Mouse (Mus musculus) brain, embryonic 18.5 days (tissue): ENCODE data around the gene Zfp36l1.
A peak's percentile ranks its signal among the peaks of the same experiment; 100 is the strongest.

Source experiments
- DNase-seq: peaks from one replicate; pipeline ENCODE4 v3.0.0-alpha.2; 2012; ENCODE audit warnings: low read depth, low spot score

Gene Zfp36l1

GRCm38 (mm10) chr12:80112852-80113551 lies at the start of gene Zfp36l1:
Gene Zfp36l1, minus strand, starts transcription at chr12:80113013.
- DNase-seq = peak; percentile 63

GRCm38 (mm10) chr12:80162448-80162847 lies 49.6 kb upstream of the Zfp36l1 start:
- no peak for DNase-seq

- DNase-seq = no peak
Measured at GRCm38 (mm10) chr12:80157675-80158074, 44.9 kb upstream of the Zfp36l1 start.

- DNase-seq = no peak
Measured at GRCm38 (mm10) chr12:80153687-80154326, 41.0 kb upstream of the Zfp36l1 start.

GRCm38 (mm10) chr12:80153078-80153477 lies 40.3 kb upstream of the Zfp36l1 start:
- no peak for DNase-seq

GRCm38 (mm10) chr12:80151821-80152220 lies 39.0 kb upstream of the Zfp36l1 start:
- DNase-seq = no peak

GRCm38 (mm10) chr12:80150624-80151023 lies 37.8 kb upstream of the Zfp36l1 start:
- DNase-seq = no peak

GRCm38 (mm10) chr12:80147563-80148214 lies 34.9 kb upstream of the Zfp36l1 start:
- DNase-seq = no peak

- DNase-seq = peak; percentile 55
Measured at GRCm38 (mm10) chr12:80146227-80147223, 33.7 kb upstream of the Zfp36l1 start.

GRCm38 (mm10) chr12:80145365-80145764 lies 32.6 kb upstream of the Zfp36l1 start:
- DNase-seq = no peak

- DNase-seq = no peak
Measured at GRCm38 (mm10) chr12:80144846-80145245, 32.0 kb upstream of the Zfp36l1 start.

- no peak for DNase-seq
Measured at GRCm38 (mm10) chr12:80141470-80141869, 28.7 kb upstream of the Zfp36l1 start.

- no peak for DNase-seq
Measured at GRCm38 (mm10) chr12:80141011-80141410, 28.2 kb upstream of the Zfp36l1 start.

- DNase-seq = no peak
Measured at GRCm38 (mm10) chr12:80137744-80138143, 24.9 kb upstream of the Zfp36l1 start.

- no peak for DNase-seq
Measured at GRCm38 (mm10) chr12:80137246-80137645, 24.4 kb upstream of the Zfp36l1 start.

GRCm38 (mm10) chr12:80136264-80136930 lies 23.6 kb upstream of the Zfp36l1 start:
- no peak for DNase-seq

- no peak for DNase-seq
Measured at GRCm38 (mm10) chr12:80135173-80135572, 22.4 kb upstream of the Zfp36l1 start.

GRCm38 (mm10) chr12:80133011-80133545 lies 20.3 kb upstream of the Zfp36l1 start:
- no peak for DNase-seq

- no peak for DNase-seq
Measured at GRCm38 (mm10) chr12:80132250-80133003, 19.6 kb upstream of the Zfp36l1 start.
